Mouse (Mus musculus) intestine, postnatal 0 days (tissue): ENCODE measurements around the gene Chtf18. TPM values are rescaled to one million over a fixed set of nuclear protein-coding genes. Genes with fewer than 3 reads are reported as not detected.

Source experiments
- ATAC-seq: fragments of 200-750 bp; cut with Nextera tagmentation; 2 replicates; pipeline ENCODE4 v1.8.0; 2017; ENCODE audit warnings: mild to moderate bottlenecking, moderate TSS enrichment, moderate library complexity
- H3K27ac ChIP-seq: fragments of 300-500 bp; sonication (generic); 2 replicates; pipeline ENCODE4 v1.5.1; 2014; ENCODE audit warnings: mild to moderate bottlenecking, low read depth, low read length, moderate library complexity
- H3K27me3 ChIP-seq: fragments of 300-500 bp; sonication (generic); replicated peaks from 2 replicates; pipeline ENCODE4 v1.6.1; 2014; ENCODE audit warnings: low read length, mixed read lengths; ENCODE audit not compliant: control insufficient read depth, insufficient read depth
- H3K36me3 ChIP-seq: fragments of 300-500 bp; sonication (generic); 2 replicates; pipeline ENCODE4 v1.6.1; 2014; ENCODE audit warnings: mild to moderate bottlenecking, moderate library complexity; ENCODE audit not compliant: control insufficient read depth, insufficient read depth
- H3K4me1 ChIP-seq: fragments of 300-500 bp; sonication (generic); replicated peaks from 2 replicates; pipeline ENCODE4 v1.6.1; 2014; ENCODE audit warnings: antibody characterized with exemption, low read length, mixed read lengths; ENCODE audit not compliant: control insufficient read depth, insufficient read depth
- H3K4me2 ChIP-seq: fragments of 300-500 bp; sonication (generic); replicated peaks from 2 replicates; pipeline ENCODE4 v1.6.1; 2014; ENCODE audit warnings: low read depth, mild to moderate bottlenecking, moderate library complexity
- H3K4me3 ChIP-seq: fragments of 300-500 bp; sonication (generic); 2 replicates; pipeline ENCODE4 v1.5.1; 2014; ENCODE audit warnings: low read depth, low read length
- H3K9ac ChIP-seq: fragments of 300-500 bp; sonication (generic); 2 replicates; pipeline ENCODE4 v1.6.1; 2014; ENCODE audit warnings: mild to moderate bottlenecking, low read depth, low read length
- H3K9me3 ChIP-seq: fragments of 300-500 bp; sonication (generic); 2 replicates; pipeline ENCODE4 v1.6.1; 2016; ENCODE audit warnings: mixed run types; ENCODE audit not compliant: control insufficient read depth
- CTCF ChIP-seq: sonication (generic); IDR thresholded peaks from 2 replicates; pipeline ENCODE4 v1.5.1; 2016; ENCODE audit warnings: low read depth, mild to moderate bottlenecking, control low read depth, antibody characterized with exemption, moderate library complexity
- WGBS: fragments of 180-500 bp; shearing (Covaris S2); extraction: QIAGEN DNeasy Blood & Tissue Kit; methylation state at CpG from one replicate; pipeline ENCODE4 v1.1.7; 2014; 5-methylcytosine and 5-hydroxymethylcytosine counted together
- polyA plus RNA-seq: library from polyadenylated mRNA; unstranded; fragments of >200 nt; fragmentation: Nextera tagmentation; extraction: Ambion mirVana; gene quantifications from 2 replicates; pipeline ENCODE4 v1.2.1, GENCODE M21; 2015

The Chtf18 gene
- polyA plus RNA-seq, result 4.3 and 6.1 TPM in 2 replicates

DNA sequence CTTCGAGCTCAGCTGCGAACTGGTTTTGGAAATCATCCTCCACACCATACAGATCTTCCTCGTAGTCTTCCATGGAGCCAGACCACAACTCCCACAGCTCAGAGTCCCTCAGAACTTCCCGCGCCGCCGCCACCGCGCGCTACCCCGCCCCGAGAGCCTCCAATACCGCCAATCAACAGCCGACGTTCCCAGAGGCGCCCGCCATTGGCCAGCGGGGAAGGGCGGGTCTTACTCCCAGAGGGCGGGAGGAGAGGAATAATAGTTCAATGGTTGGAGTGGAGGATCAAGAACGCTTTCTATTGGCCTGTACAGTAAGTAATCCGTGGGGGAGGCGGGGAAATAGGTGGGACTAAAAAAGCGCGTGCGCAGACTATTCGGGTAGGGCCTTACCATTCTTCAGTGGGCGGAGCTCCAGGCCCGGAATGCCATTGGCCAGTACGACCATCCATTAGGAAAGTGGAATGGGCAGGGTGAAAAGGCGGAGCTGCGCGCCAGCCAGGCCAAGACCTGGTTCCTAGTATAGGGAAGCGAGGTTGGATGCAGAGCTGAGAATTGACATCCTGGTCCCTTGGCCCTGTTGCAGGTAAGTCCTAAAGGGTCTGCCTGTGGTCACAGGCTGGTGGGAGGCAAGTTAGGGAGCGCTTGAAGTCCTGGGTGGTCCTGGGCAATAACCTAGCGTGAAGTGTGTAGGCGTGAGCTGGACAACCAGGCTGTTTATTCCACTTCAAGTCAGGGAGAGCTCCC lies at the start of gene Chtf18, which contains the start of gene Rpusd1:
Gene Chtf18, minus strand, starts transcription at position 155 of the 744 bp plus-strand sequence.
Gene Rpusd1, plus strand, starts transcription at position 406 of the 744 bp plus-strand sequence.
- Histone ChIP-seq H3K27me3 (no peaks in the 10 kb centered on the region), H3K4me3 (peak within 1 kb of the TSS; percentile 59), H3K4me1 (peaks cover 4% of the 10 kb centered on the region; the same call in 1 of the 2 replicates), H3K27ac (no peak within 1 kb of the TSS), H3K9me3 (no peaks in the 10 kb centered on the region), H3K36me3 (peaks cover 8% of the 10 kb centered on the region; the same call in 1 of the 2 replicates), H3K9ac (peak within 1 kb of the TSS; percentile 72), H3K4me2 (peak within 1 kb of the TSS; percentile 93)
- WGBS, result under 1% methylated on average over 37 of the region's 37 CpGs
- peak; percentile 98 for ATAC-seq
- TF ChIP-seq CTCF, result no peak

DNA sequence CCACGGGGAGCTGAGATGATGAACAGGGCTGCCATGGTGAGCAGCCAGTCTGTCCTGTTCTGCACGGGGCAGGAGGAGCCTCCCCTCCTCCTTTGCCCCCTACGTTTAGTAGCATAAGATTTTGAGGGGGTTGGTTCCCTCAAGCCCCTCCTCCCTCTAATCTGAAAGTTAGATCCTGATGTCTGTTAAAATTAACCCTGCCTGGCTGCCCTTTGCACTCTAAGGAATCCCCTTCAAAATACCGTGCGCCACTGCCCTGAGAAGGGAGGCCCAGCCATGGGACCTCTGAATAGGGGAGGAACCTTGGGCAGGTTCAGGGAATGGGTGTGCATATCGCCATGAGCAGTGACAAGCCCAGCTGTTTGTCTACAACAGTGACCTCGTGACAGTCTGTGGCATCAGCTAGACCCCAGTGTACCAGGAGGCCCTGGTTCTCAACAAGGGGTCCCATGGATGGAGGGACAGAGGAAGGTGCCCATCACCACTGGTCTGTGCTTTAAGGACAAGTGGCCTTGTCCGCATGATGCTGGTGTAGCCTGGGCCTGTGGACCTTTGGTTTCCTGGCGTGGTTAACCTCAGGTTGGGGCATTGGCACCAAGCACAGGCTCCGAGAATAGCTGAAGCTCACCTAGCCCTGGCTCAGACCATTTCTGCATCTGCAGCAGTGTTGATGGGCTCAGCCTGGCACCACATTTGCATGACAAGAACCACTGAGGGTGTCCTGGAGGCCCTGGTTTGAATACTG lies 48.3 kb upstream of the Chtf18 start:
- Histone ChIP-seq H3K27ac (no peak overlapping the region), H3K4me1 (peaks cover 7% of the 10 kb centered on the region; the same call in 1 of the 2 replicates), H3K27me3 (no peaks in the 10 kb centered on the region), H3K36me3 (peaks cover 28% of the 10 kb centered on the region), H3K9me3 (no peaks in the 10 kb centered on the region), H3K4me3 (no peak overlapping the region), H3K4me2 (no peak overlapping the region), H3K9ac (no peak overlapping the region)
- ATAC-seq, result no peak
- TF ChIP-seq CTCF, result no peak
- WGBS, result 74% methylated on average over 10 of the region's 10 CpGs

DNA sequence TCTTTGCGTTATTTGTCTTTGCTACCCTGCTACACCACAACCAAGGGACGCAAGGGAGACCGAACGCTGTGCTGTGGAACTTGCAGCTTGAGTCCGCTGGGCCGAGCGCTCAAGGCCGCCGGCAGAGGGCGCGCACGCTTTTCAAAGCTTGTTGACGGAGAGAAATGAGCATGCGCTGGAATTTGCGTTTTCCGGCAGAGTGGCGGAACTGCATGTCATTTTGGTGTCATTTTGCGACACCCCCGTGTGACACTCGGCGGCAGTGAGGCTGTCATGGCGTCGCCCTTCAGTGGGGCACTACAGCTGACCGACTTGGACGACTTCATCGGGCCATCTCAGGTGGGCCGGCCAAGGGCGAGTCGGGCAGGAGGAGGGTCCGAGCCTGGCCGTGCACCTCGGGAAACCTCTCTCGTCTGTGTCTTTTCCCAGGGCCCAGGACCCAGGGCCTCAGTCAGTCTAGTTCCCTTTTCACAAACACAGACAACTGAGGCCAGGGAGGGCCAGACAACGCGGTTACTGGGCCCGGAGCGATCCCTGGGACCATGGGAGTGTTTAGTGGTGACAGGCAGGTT lies 46.4 kb upstream of the Chtf18 start, which contains the start of gene Narfl:
Gene Narfl, plus strand, starts transcription at position 228 of the 572 bp plus-strand sequence.
- Histone ChIP-seq H3K9ac (peak within 1 kb of the TSS; percentile 86), H3K27me3 (0 out of 2 replicates have a peak, but pooled peaks cover 5% of the 10 kb centered on the region), H3K27ac (no peak within 1 kb of the TSS), H3K4me1 (peaks cover 7% of the 10 kb centered on the region; the same call in 1 of the 2 replicates), H3K4me3 (peak within 1 kb of the TSS; percentile 80), H3K4me2 (peak within 1 kb of the TSS; percentile 77), H3K36me3 (peaks cover 15% of the 10 kb centered on the region; the same call in 1 of the 2 replicates), H3K9me3 (no peaks in the 10 kb centered on the region)
- under 1% methylated on average over 37 of the region's 37 CpGs for WGBS
- ATAC-seq, result peak; percentile 85
- TF ChIP-seq CTCF, result peak; percentile 99

DNA sequence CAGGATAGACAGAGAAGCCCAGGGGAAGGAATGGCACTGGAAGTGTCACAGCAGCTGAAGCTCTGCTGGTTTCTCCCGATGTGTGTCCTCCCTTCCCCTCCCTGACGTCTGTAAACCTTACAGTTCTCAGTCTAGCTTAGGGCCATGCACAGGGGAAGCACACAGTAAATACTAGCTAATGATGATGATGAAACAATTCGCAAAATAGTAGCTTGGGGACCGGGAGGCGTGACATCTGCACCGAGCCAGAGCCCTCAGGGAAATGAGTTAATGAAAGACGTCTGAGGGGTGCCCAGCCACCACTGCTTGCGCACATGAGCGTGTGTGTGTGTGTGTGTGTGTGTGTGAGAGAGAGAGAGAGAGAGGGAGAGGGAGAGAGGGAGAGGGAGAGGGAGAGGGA lies 42.1 kb upstream of the Chtf18 start:
- Histone ChIP-seq H3K9ac (no peak overlapping the region), H3K9me3 (no peaks in the 10 kb centered on the region), H3K4me3 (no peak overlapping the region), H3K27ac (no peak overlapping the region), H3K4me2 (no peak overlapping the region), H3K4me1 (peaks cover 4% of the 10 kb centered on the region; the same call in 1 of the 2 replicates), H3K27me3 (0 out of 2 replicates have a peak, but pooled peaks cover 5% of the 10 kb centered on the region), H3K36me3 (no peaks in the 10 kb centered on the region)
- no peak for TF ChIP-seq CTCF
- 52% methylated on average over 9 of the region's 9 CpGs for WGBS
- no peak for ATAC-seq

DNA sequence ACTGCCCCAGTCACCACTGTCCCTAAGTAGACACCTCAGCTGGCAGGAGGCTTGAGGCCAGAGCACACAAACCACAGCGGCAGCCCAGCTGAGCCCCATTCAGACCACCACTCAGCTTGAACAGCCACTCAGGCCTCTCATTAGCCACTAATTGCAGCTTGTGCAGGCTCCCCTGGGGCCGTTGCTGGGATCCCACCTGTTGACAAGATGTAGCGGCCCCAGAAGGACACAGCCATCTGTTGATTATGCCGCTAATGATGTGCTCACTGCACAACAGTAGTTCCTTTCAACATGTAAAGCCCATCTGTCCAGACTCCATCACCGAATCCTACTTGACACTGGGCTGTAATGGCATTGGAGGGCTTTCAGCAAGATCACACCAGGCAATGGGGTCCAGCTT lies 38.7 kb upstream of the Chtf18 start:
- no peak for TF ChIP-seq CTCF
- Histone ChIP-seq H3K4me3 (no peak overlapping the region), H3K27me3 (0 out of 2 replicates have a peak, but pooled peaks cover 5% of the 10 kb centered on the region), H3K4me2 (no peak overlapping the region), H3K9me3 (no peaks in the 10 kb centered on the region), H3K9ac (no peak overlapping the region), H3K36me3 (no peaks in the 10 kb centered on the region), H3K27ac (no peak overlapping the region), H3K4me1 (no peaks in the 10 kb centered on the region)
- 71% methylated on average over 5 of the region's 5 CpGs for WGBS
- no peak for ATAC-seq

DNA sequence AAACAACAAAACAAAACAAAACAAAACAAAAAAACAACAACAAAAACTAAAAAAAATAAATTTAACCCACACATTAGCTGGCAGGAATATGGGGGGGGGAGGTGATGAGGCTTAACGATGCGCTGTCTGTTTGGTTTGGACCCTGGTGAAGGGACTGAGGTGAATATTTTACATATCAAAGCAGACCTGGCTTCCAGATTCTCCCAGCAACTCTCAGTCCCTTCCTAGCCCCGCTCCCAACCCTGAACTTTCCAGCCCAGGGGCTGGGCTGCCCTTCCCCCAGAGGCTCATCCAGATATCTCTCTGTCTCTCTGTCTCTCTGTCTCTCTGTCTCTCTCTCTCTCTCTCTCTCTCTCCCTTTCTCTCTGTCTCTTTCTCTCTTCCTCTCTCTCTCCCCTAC lies 35.4 kb upstream of the Chtf18 start:
- no peak overlapping the region for H3K27ac ChIP-seq
- H3K4me2 ChIP-seq, result no peak overlapping the region
- 29% methylated on average over 3 of the region's 3 CpGs for whole genome bisulfite sequencing
- H3K9me3 ChIP-seq, result no peaks in the 10 kb centered on the region
- no peak for ATAC-seq
- no peaks in the 10 kb centered on the region for H3K36me3 ChIP-seq
- no peak for TF ChIP-seq CTCF
- no peak overlapping the region for H3K4me3 ChIP-seq
- no peaks in the 10 kb centered on the region for H3K4me1 ChIP-seq
- no peak overlapping the region for H3K9ac ChIP-seq
- no peaks in the 10 kb centered on the region for H3K27me3 ChIP-seq
